Mouse (Mus musculus): Measurements from ENCODE around the gene Cdh3.

DNA sequence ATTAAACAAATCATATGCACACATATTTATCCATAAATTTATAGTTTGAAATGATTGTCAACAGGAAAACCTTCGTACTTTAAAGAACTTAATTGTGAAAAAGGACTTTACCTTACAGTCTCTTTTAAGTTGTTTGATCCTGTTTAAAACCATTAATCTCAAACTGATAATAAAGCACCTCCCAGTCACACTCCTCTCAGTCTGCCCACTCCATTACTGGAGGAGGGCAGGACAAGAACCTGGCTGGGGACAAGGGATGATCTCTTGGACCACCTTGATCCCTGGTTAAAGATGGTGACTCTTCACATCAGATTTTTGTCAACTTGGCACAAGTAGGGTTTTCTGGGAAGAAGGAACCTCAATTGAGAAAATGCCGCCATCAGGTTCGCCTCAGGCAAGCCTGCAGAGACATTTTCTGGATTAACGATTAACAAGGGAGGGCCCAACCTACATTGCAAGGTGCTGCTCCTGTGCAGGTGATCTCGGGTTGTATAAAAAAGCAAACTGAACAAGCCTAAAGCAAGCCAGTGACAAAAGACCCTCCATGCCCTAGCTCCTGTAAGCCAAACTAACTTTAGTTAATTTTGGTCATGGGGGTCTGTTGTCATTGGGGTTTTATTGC, 61.0 kb downstream of the Cdh3 start:
- TF ChIP-seq CTCF (IDR thresholded peaks at IDR 0.05; ENCODE audit: low read depth) (no peak), EP300 (IDR thresholded peaks at IDR 0.05; ENCODE audit: low read depth) (no peak)
